Mouse (Mus musculus) effector memory CD4-positive, alpha-beta T cell, adult 5 months (primary cell): Measurements from ENCODE around the gene Sept5. TPM values are rescaled to one million over a fixed set of nuclear protein-coding genes. Genes with fewer than 3 reads are reported as not detected.

Source experiments
- polyA plus RNA-seq: library from polyadenylated mRNA; unstranded; fragments of 100-300 nt; shearing (Covaris generic); gene quantifications from one replicate; pipeline ENCODE4 v1.2.1, GENCODE M21; 2017

The Sept5 gene
- 0.46 TPM for polyA plus RNA-seq

GRCm38 (mm10) chr16:18629390-18630231 is at the start of gene Sept5:
Sept5 (minus strand) TSS chr16:18629954.

GRCm38 (mm10) chr16:18626376-18626878 is 3.3 kb downstream of the Sept5 start, which contains the start of gene Gm49601:
Gm49601 (minus strand) TSS chr16:18626427.

GRCm38 (mm10) chr16:18622019-18622418 is 7.7 kb downstream of the Sept5 start, which contains the start of gene Gp1bb:
Gp1bb (minus strand) TSS chr16:18622403.

DNA sequence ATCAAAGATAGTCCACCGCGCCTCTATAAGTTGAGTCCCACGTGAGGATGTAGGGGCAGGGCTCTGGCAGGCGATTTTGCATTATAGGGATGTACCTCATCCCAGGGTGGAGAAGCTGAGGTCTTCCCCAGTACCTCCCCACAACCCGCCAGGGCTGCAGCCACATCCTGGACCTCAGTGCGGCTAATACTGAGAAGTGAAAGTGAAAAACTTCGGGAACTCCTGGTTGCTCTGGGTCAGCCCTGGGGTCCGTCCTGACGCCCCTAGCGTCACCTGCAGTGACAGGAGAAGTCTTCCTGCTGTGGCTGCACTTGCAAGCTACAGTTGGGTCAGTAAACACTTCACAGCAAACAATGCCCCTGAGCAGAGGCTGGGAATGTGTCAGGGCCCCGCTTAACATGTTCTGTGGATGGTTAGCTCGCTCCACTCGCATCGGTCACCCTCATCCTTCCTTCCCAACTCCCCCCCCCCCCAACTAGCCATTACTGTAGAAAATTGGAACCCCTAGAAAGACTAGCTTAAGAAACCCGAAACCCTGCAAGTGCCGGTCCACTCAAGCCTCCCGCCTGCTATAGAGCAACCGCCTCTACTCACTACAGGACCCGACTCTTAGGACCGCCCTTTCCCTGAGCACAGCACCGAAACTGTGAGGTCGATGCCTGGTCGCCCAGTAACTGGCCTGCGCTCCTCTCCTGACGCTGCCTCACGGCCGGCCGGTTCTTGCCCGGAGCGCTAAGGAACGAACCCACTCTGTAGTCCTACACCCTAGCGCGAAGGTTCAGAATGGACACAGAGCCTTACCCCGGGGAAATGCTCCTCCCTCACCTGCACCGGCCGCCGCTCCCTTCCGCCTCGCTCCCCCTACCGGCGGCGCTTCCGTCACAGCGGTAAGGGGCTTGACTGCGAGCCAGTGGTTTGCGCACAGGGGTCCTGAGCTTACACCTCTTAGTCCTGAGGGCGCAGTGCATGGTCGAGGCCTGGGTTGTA is 39.7 kb downstream of the Sept5 start, which contains the start of gene Tbx1:
Gene Tbx1 (minus strand): TSS at position 868 of the 987 bp plus-strand sequence.

Other genes starting within 250 kb of the Sept5 start
- gene Txnrd2, start 203.6 kb downstream of the Sept5 start, polyA plus RNA-seq = 24.8 TPM
- gene Comt, start 203.1 kb downstream of the Sept5 start, polyA plus RNA-seq = 19.1 TPM
- 6.7 TPM for gene Gnb1l, start 131.2 kb downstream of the Sept5 start, polyA plus RNA-seq
- not detected for gene Rtl10, start 131.1 kb downstream of the Sept5 start, polyA plus RNA-seq
- gene Tbx1, start 39.3 kb downstream of the Sept5 start, polyA plus RNA-seq = not detected
- gene Gp1bb, start 7.6 kb downstream of the Sept5 start, polyA plus RNA-seq = not detected
- gene Gm49601, start 3.5 kb downstream of the Sept5 start, polyA plus RNA-seq = 0.89 TPM
- gene Cldn5, start 146.9 kb upstream of the Sept5 start, polyA plus RNA-seq = not detected
- gene Ufd1, start 181.8 kb upstream of the Sept5 start, polyA plus RNA-seq = 110 TPM
- 2.9 TPM for gene Cdc45, start 182.0 kb upstream of the Sept5 start, polyA plus RNA-seq
- 62.3 TPM for gene 2510002D24Rik, start 206.6 kb upstream of the Sept5 start, polyA plus RNA-seq
- gene Gm28539, start 206.6 kb upstream of the Sept5 start, polyA plus RNA-seq = 1.4 TPM
- 36.9 TPM for gene Mrpl40, start 246.9 kb upstream of the Sept5 start, polyA plus RNA-seq
- 16.2 TPM for gene Hira, start 247.1 kb upstream of the Sept5 start, polyA plus RNA-seq